Mouse (Mus musculus) ES-Bruce4 (cell line): ENCODE results near the gene Tmco5.

ENCODE experiments used
- CTCF ChIP-seq: IDR thresholded peaks from one replicate; pipeline ENCODE4 v1.8.1; 2011; ENCODE audit warnings: low read depth, low read length
- EP300 ChIP-seq: IDR thresholded peaks from 2 replicates; pipeline ENCODE4 v1.6.1; 2011; ENCODE audit warnings: low read depth, low read length; ENCODE audit not compliant: insufficient read depth
- POLR2A ChIP-seq: IDR thresholded peaks from one replicate; pipeline ENCODE4 v1.8.1; 2011; ENCODE audit warnings: low read length; ENCODE audit not compliant: insufficient read depth

DNA sequence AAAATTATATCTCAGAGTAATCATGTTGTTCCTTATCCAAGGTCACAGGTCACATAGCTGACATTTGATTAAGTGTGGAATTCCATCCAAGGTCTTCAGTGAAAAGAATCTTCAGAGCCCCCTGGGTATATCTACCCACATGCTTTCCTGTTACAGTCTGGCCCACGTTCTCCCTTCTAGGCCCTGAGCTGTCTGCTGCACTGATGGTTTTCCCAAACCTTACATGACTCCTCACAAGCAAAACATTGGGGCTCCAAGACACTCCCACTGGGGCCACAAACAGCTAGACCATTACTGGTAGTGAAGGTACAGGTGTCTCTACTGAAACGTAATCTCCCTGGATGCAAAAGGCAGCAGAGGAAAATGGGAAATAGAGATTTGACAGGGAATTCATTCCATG, 57.9 kb downstream of the Tmco5 start:
- TF ChIP-seq CTCF (no peak), POLR2A (no peak), EP300 (no peak)
